Comparison of ENCODE assay signal across 15 mouse cellular contexts in the genomic region with DNA sequence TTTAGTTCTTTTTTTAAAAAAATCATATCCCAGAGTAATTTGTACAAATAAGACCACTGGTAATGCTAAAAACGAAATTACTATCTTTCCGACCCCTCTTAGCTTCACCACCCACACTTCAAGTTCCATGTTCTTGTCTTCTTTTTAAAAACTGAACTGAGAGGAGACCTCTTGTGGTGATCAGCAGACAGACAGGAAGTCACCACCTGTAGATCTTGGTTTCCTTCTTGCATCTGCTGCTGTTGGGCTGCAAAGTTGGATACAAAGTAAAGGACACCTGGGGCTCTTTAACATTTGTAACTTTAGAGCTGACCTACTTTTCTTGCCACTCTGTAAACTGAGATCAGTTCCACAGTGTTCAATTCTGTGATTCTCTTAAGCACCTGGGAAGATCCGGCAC.
DNase-seq lines count a peak whose midpoint lies in the region; ATAC-seq and TF ChIP-seq lines count a peak whose summit lies in the region.
"Had no signal": no experiment of that assay in that cellular context is flagged by ENCODE, and none has a peak within 500 bp of the region (broad histone marks: within the 10 kb centered on the region; RNA-seq: fewer than 3 reads in every experiment).

No protein-coding gene starts in this region.

- H3K27me3 ChIP-seq in heart, adult 2 months (ENCODE audit: control insufficient read depth, insufficient read depth, low read length), result no peaks in the 10 kb centered on the region
- H3K27me3 ChIP-seq in liver, postnatal 0 days (ENCODE audit: insufficient read depth, low read length), result no peaks in the 10 kb centered on the region
- H3K27me3 ChIP-seq in liver, embryonic 12.5 days (replicated peaks), result no peaks in the 10 kb centered on the region
- no peaks in the 10 kb centered on the region for H3K27me3 ChIP-seq in thymus, adult 2 months (ENCODE audit: control insufficient read depth, insufficient read depth, low read length)
- H3K27me3 ChIP-seq: heart, embryonic 13.5 days; limb, embryonic 13.5 days had no signal

- no peak overlapping the region for H3K9ac ChIP-seq in heart, adult 2 months (ENCODE audit: low read depth, low read length)
- H3K9ac ChIP-seq in liver, postnatal 0 days (replicated peaks), result no peak overlapping the region
- H3K9ac ChIP-seq in liver, embryonic 12.5 days, result no peak overlapping the region
- H3K9ac ChIP-seq: heart, embryonic 13.5 days; limb, embryonic 13.5 days had no signal

- no peak for DNase-seq in heart, adult 2 months
- DNase-seq in heart, postnatal 25 days (ENCODE audit: low spot score), result no peak
- no peak for DNase-seq in liver, postnatal 0 days
- peak; percentile 49 for DNase-seq in T-cell, adult 2 months (ENCODE audit: low spot score)
- DNase-seq in thymus, adult 2 months, result peak; percentile 54
- DNase-seq in layer of hippocampus, adult 9-10 months (ENCODE audit: low spot score), result no peak
- DNase-seq in cerebellum, adult 9-11 months, result no peak
- DNase-seq: adrenal gland, postnatal 14 days; cerebellum, adult 11-12 months; layer of hippocampus, adult 9-11 months; lung, postnatal 4 days; midbrain, embryonic 14.5 days had no signal

- no peak overlapping the region for H3K4me3 ChIP-seq in heart, adult 2 months
- no peak overlapping the region for H3K4me3 ChIP-seq in liver, postnatal 0 days (ENCODE audit: low read depth, low read length)
- H3K4me3 ChIP-seq in liver, embryonic 12.5 days, result no peak overlapping the region
- no peak overlapping the region for H3K4me3 ChIP-seq in thymus, adult 2 months (ENCODE audit: control insufficient read depth, insufficient read depth, low read length)
- H3K4me3 ChIP-seq: heart, embryonic 13.5 days; limb, embryonic 13.5 days had no signal

- H3K4me2 ChIP-seq in liver, postnatal 0 days (ENCODE audit: low read depth, low read length), result no peak overlapping the region
- no peak overlapping the region for H3K4me2 ChIP-seq in liver, embryonic 12.5 days
- H3K4me2 ChIP-seq: heart, embryonic 13.5 days; limb, embryonic 13.5 days had no signal

- H3K9me3 ChIP-seq in liver, postnatal 0 days (ENCODE audit: low read length), result no peaks in the 10 kb centered on the region
- no peaks in the 10 kb centered on the region for H3K9me3 ChIP-seq in liver, embryonic 12.5 days (replicated peaks)
- H3K9me3 ChIP-seq: limb, embryonic 13.5 days had no signal

- H3K4me1 ChIP-seq in heart, adult 2 months (ENCODE audit: control insufficient read depth, insufficient read depth, low read length), result no peaks in the 10 kb centered on the region; the same call in 1 of the 2 replicates
- H3K4me1 ChIP-seq in liver, postnatal 0 days (ENCODE audit: insufficient read depth), result no peaks in the 10 kb centered on the region
- H3K4me1 ChIP-seq in liver, embryonic 12.5 days, result peaks cover 4% of the 10 kb centered on the region
- H3K4me1 ChIP-seq in thymus, adult 2 months (replicated peaks; ENCODE audit: control insufficient read depth, insufficient read depth, low read length), result peaks cover 20% of the 10 kb centered on the region

- intact Hi-C loops in heart, adult 2 months (cut with DNase I), result no loop called here
- intact Hi-C loops in heart, postnatal 25 days (cut with DNase I), result no loop called here

- no peak for TF ChIP-seq EP300 in heart, adult 2 months (IDR thresholded peaks at IDR 0.05; ENCODE audit: insufficient read depth, low read depth, low read length)
- TF ChIP-seq EP300 in liver, postnatal 0 days (IDR thresholded peaks at IDR 0.05; ENCODE audit: low read depth), result no peak

- H3K79me2 ChIP-seq in heart, adult 2 months (replicated peaks; ENCODE audit: control insufficient read depth, insufficient read depth, low read length), result no peaks in the 10 kb centered on the region

- TF ChIP-seq CTCF in heart, adult 2 months (IDR thresholded peaks at IDR 0.05), result peak; percentile 55
- TF ChIP-seq CTCF in liver, postnatal 0 days (IDR thresholded peaks at IDR 0.05; ENCODE audit: low read depth), result peak; percentile 51
- no peak for TF ChIP-seq CTCF in thymus, adult 2 months (IDR thresholded peaks at IDR 0.05; ENCODE audit: borderline replicate concordance, control insufficient read depth, extremely low read depth, insufficient read depth, low read length, poor library complexity)

- ATAC-seq in liver, postnatal 0 days, result no peak
- ATAC-seq in liver, embryonic 12.5 days, result no peak

- WGBS in heart, adult 2 months, result 77% methylated on average over 3 of the region's 3 CpGs
- WGBS in liver, postnatal 0 days (ENCODE audit: insufficient replicate concordance), result 61% methylated on average over 3 of the region's 3 CpGs
- 58% methylated on average over 3 of the region's 3 CpGs for WGBS in liver, embryonic 12.5 days (ENCODE audit: insufficient replicate concordance)
- WGBS in thymus, adult 2 months, result 50% methylated on average over 3 of the region's 3 CpGs

- H3K27ac ChIP-seq in heart, adult 2 months, result no peak overlapping the region
- H3K27ac ChIP-seq in liver, postnatal 0 days (ENCODE audit: low read depth), result no peak overlapping the region
- no peak overlapping the region for H3K27ac ChIP-seq in liver, embryonic 12.5 days
- no peak overlapping the region for H3K27ac ChIP-seq in thymus, adult 2 months (ENCODE audit: control insufficient read depth, insufficient read depth, low read length)
- H3K27ac ChIP-seq: heart, embryonic 13.5 days; limb, embryonic 13.5 days had no signal

- no peak for TF ChIP-seq POLR2A in heart, adult 2 months (IDR thresholded peaks at IDR 0.05; ENCODE audit: insufficient read depth, low read depth, low read length)
- no peak for TF ChIP-seq POLR2A in thymus, adult 2 months (IDR thresholded peaks at IDR 0.05; ENCODE audit: control insufficient read depth, extremely low read depth, insufficient read depth, low read length, poor library complexity)

- no peaks in the 10 kb centered on the region for H3K36me3 ChIP-seq in heart, adult 2 months (ENCODE audit: control insufficient read depth, insufficient read depth, low read length)
- no peaks in the 10 kb centered on the region for H3K36me3 ChIP-seq in liver, postnatal 0 days (replicated peaks; ENCODE audit: insufficient read depth, low read length)
- no peaks in the 10 kb centered on the region for H3K36me3 ChIP-seq in liver, embryonic 12.5 days
- no peaks in the 10 kb centered on the region for H3K36me3 ChIP-seq in thymus, adult 2 months (ENCODE audit: control insufficient read depth, insufficient read depth, low read length)
- H3K36me3 ChIP-seq: heart, embryonic 13.5 days; limb, embryonic 13.5 days had no signal

Comparison
In these comparisons a context has a peak if more than half of its experiments do, and no peak if none do; other contexts are left out.
1. DNase-seq: peak in T-cell, adult 2 months (single experiment) and thymus, adult 2 months (single experiment); none in heart, adult 2 months (0 of 2), heart, postnatal 25 days (single experiment), liver, postnatal 0 days (single experiment), layer of hippocampus, adult 9-10 months (single experiment) and cerebellum, adult 9-11 months (single experiment).